Comparison of ENCODE assay signal across 26 mouse cellular contexts in the genomic region with DNA sequence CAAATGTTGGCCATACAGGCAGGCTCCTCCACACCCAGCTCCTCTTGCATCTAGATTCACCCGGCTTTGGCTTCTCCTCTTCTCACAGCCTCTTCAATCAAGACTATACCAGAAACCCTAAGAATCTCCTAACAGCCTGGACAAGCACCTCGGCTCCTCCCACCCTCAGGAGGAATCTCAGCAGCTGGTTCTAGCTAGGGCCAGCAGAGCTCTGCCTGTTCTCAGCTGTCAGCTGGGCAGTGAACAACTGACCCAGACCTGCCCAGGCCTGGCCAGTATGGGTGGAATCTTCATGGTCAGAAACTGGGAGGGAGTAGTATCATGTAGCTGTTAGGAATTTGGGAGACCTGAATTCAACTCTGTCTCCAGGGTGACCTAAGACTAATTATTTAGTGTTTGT. TPM values are rescaled to one million over a fixed set of nuclear protein-coding genes. Genes with fewer than 3 reads are reported as not detected.
DNase-seq lines count a peak whose midpoint lies in the region; ATAC-seq and TF ChIP-seq lines count a peak whose summit lies in the region.
"Had no signal": no experiment of that assay in that cellular context is flagged by ENCODE, and none has a peak within 500 bp of the region (broad histone marks: within the 10 kb centered on the region; RNA-seq: fewer than 3 reads in every experiment).

No protein-coding gene starts in this region.

- no peak overlapping the region for H3K9ac ChIP-seq in lung, postnatal 0 days (replicated peaks; ENCODE audit: low read depth)
- H3K9ac ChIP-seq: embryonic facial prominence, embryonic 12.5 days; hindbrain, embryonic 15.5 days; liver, embryonic 12.5 days; lung, embryonic 15.5 days had no signal

- TF ChIP-seq EP300 in lung, postnatal 0 days (IDR thresholded peaks at IDR 0.05), result no peak

- peak; percentile 32; the same call in 1 of the 2 replicates for ATAC-seq in lung, postnatal 0 days
- ATAC-seq: forebrain, embryonic 16.5 days; liver, embryonic 12.5 days had no signal

- TF ChIP-seq CTCF in lung, postnatal 0 days (IDR thresholded peaks at IDR 0.05), result no peak

- no peak overlapping the region for H3K4me3 ChIP-seq in heart, embryonic 10.5 days
- H3K4me3 ChIP-seq in lung, postnatal 0 days (ENCODE audit: low read depth, low read length), result no peak overlapping the region
- H3K4me3 ChIP-seq in myocyte, result peak overlapping the region; percentile 26
- H3K4me3 ChIP-seq: embryonic facial prominence, embryonic 12.5 days; hindbrain, embryonic 15.5 days; liver, embryonic 12.5 days; lung, embryonic 15.5 days had no signal

- no peaks in the 10 kb centered on the region for H3K79me2 ChIP-seq in myocyte (ENCODE audit: control insufficient read depth, insufficient read depth)

- H3ac ChIP-seq in myocyte (ENCODE audit: control insufficient read depth, insufficient read length), result no peak overlapping the region

- no peak for TF ChIP-seq POLR2A in myocyte (IDR thresholded peaks at IDR 0.05; ENCODE audit: insufficient read length, low read depth)

- H3K36me3 ChIP-seq in heart, embryonic 10.5 days, result no peaks in the 10 kb centered on the region; the same call in 1 of the 2 replicates
- H3K36me3 ChIP-seq in lung, postnatal 0 days (ENCODE audit: insufficient read depth, low read length), result no peaks in the 10 kb centered on the region
- H3K36me3 ChIP-seq in myocyte (ENCODE audit: control insufficient read depth, insufficient read depth), result no peaks in the 10 kb centered on the region
- H3K36me3 ChIP-seq: embryonic facial prominence, embryonic 12.5 days; liver, embryonic 12.5 days; lung, embryonic 15.5 days had no signal

- no peak overlapping the region for H3K4me2 ChIP-seq in lung, postnatal 0 days (replicated peaks; ENCODE audit: low read depth, low read length)
- H3K4me2 ChIP-seq in myocyte (ENCODE audit: low read depth), result peak overlapping the region; percentile 58
- H3K4me2 ChIP-seq: embryonic facial prominence, embryonic 12.5 days; hindbrain, embryonic 15.5 days; liver, embryonic 12.5 days; lung, embryonic 15.5 days had no signal

- no peak overlapping the region for H3K27ac ChIP-seq in heart, embryonic 10.5 days
- no peak overlapping the region for H3K27ac ChIP-seq in lung, postnatal 0 days (ENCODE audit: low read length)
- H3K27ac ChIP-seq: embryonic facial prominence, embryonic 12.5 days; hindbrain, embryonic 15.5 days; liver, embryonic 12.5 days; lung, embryonic 15.5 days had no signal

- peaks cover 11% of the 10 kb centered on the region for H3K4me1 ChIP-seq in heart, embryonic 10.5 days
- H3K4me1 ChIP-seq in lung, postnatal 0 days (ENCODE audit: insufficient read depth, low read depth, low read length), result peaks cover 5% of the 10 kb centered on the region; the same call in 1 of the 2 replicates
- H3K4me1 ChIP-seq: liver, embryonic 12.5 days had no signal

- peak; percentile 23 for DNase-seq in heart, postnatal 4 days
- no peak for DNase-seq in heart, embryonic 10.5 days (ENCODE audit: low spot score)
- no peak for DNase-seq in lung, postnatal 0 days (ENCODE audit: low spot score)
- DNase-seq in lung, postnatal 4 days, result no peak
- peak; percentile 57 for DNase-seq in gastrocnemius, adult 18-20 months (ENCODE audit: low spot score)
- no peak for DNase-seq in spleen, adult 18-20 months
- DNase-seq in left cerebral cortex, adult 9 months (ENCODE audit: low spot score in 2 of 2), result no peak
- DNase-seq: adrenal gland, postnatal 14 days; cerebellum, adult 2 months; kidney, adult 8-10 months; layer of hippocampus, postnatal 36 days; thymus, postnatal 14 days had no signal

- H3K9me3 ChIP-seq in heart, embryonic 10.5 days, result no peaks in the 10 kb centered on the region
- no peaks in the 10 kb centered on the region for H3K9me3 ChIP-seq in lung, postnatal 0 days (ENCODE audit: low read length)
- H3K9me3 ChIP-seq: embryonic facial prominence, embryonic 12.5 days; hindbrain, embryonic 15.5 days; liver, embryonic 12.5 days; lung, embryonic 15.5 days had no signal

- 39% methylated on average over 2 of the region's 2 CpGs for WGBS in heart, embryonic 10.5 days
- WGBS in lung, postnatal 0 days, result 49% methylated on average over 2 of the region's 2 CpGs

- no peaks in the 10 kb centered on the region for H3K27me3 ChIP-seq in heart, embryonic 10.5 days (ENCODE audit: insufficient read depth, poor library complexity, severe bottlenecking)
- H3K27me3 ChIP-seq in lung, postnatal 0 days (replicated peaks; ENCODE audit: insufficient read depth, low read length), result no peaks in the 10 kb centered on the region
- H3K27me3 ChIP-seq in myocyte (ENCODE audit: control insufficient read depth, insufficient read depth, insufficient read length), result no peaks in the 10 kb centered on the region
- H3K27me3 ChIP-seq: embryonic facial prominence, embryonic 12.5 days; hindbrain, embryonic 15.5 days; liver, embryonic 12.5 days; lung, embryonic 15.5 days had no signal

TF ChIP-seq in myocyte, 11 proteins besides CTCF, POLR2A, EP300 and RAD21:
- no peak for TF ChIP-seq REST (IDR thresholded peaks at IDR 0.05; ENCODE audit: insufficient read depth, insufficient read length)
- TF ChIP-seq MYOD1 (IDR thresholded peaks at IDR 0.05; ENCODE audit: control insufficient read depth in 1 of 3, insufficient read length in 2 of 3, low read depth in 2 of 3), result peak; percentile 79 to 97 (median 89)
- TF ChIP-seq USF1 (IDR thresholded peaks at IDR 0.05; ENCODE audit: low read depth), result no peak
- TF ChIP-seq E2F4 (IDR thresholded peaks at IDR 0.05; ENCODE audit: insufficient read depth), result no peak
- no peak for TF ChIP-seq POLR2AphosphoS2 (IDR thresholded peaks at IDR 0.05; ENCODE audit: insufficient read length, low read depth)
- TF ChIP-seq MAX (IDR thresholded peaks at IDR 0.05; ENCODE audit: low read depth), result no peak
- peak; percentile 87 for TF ChIP-seq TCF3 (IDR thresholded peaks at IDR 0.05; ENCODE audit: insufficient read length, low read depth)
- peak; percentile 90 to 100 (median 99) for TF ChIP-seq MYOG (IDR thresholded peaks at IDR 0.05; ENCODE audit: control insufficient read depth in 1 of 3, insufficient read depth in 1 of 3, insufficient read length in 2 of 3, low read depth in 2 of 3)
- TF ChIP-seq TCF12 (IDR thresholded peaks at IDR 0.05; ENCODE audit: insufficient read depth, poor library complexity, severe bottlenecking), result peak; percentile 95
- TF ChIP-seq SRF (IDR thresholded peaks at IDR 0.05; ENCODE audit: control insufficient read depth, insufficient read length, low read depth), result no peak
- no peak for TF ChIP-seq CEBPB (IDR thresholded peaks at IDR 0.05; ENCODE audit: insufficient read depth, poor library complexity, severe bottlenecking)

RNA-seq across cellular contexts. Expression of gene Olfr412, which starts 42.3 kb away (rescaled TPM):
- total RNA-seq in heart, postnatal 4 days (2021), result not detected
- not detected in 2 replicates for polyA plus RNA-seq in heart, embryonic 10.5 days (2016; fragmentation: Nextera tagmentation; extraction: Ambion mirVana)
- polyA plus RNA-seq in lung, postnatal 0 days (2015; fragmentation: Nextera tagmentation; extraction: Ambion mirVana), result not detected in 2 replicates
- not detected for total RNA-seq in gastrocnemius, adult 18-20 months (2021)
- not detected for polyA plus RNA-seq in myocyte (2012; fragmentation: generic; extraction: Trizol)
- total RNA-seq: adrenal gland, postnatal 14 days; ES-E14; layer of hippocampus, adult 18-20 months; layer of hippocampus, postnatal 36 days; left cerebral cortex, postnatal 36 days; megakaryocyte-erythroid progenitor cell, adult 5-6 weeks; midbrain, postnatal 0 days had no signal
- polyA plus RNA-seq: cerebellum, adult 2 months; embryonic facial prominence, embryonic 12.5 days; forebrain, embryonic 16.5 days; heart, embryonic 16.5 days; hindbrain, embryonic 15.5 days; liver, embryonic 12.5 days; lung, embryonic 15.5 days; midbrain, postnatal 0 days; neural tube, embryonic 11.5 days; stomach, embryonic 16.5 days had no signal

RNA-seq across cellular contexts. Expression of gene Olfr411, which starts 51.8 kb away (rescaled TPM):
- not detected for total RNA-seq in heart, postnatal 4 days (2021)
- not detected in 2 replicates for polyA plus RNA-seq in heart, embryonic 10.5 days (2016; fragmentation: Nextera tagmentation; extraction: Ambion mirVana)
- not detected in 2 replicates for polyA plus RNA-seq in lung, postnatal 0 days (2015; fragmentation: Nextera tagmentation; extraction: Ambion mirVana)
- total RNA-seq in gastrocnemius, adult 18-20 months (2021), result not detected
- not detected for polyA plus RNA-seq in myocyte (2012; fragmentation: generic; extraction: Trizol)
- total RNA-seq: adrenal gland, postnatal 14 days; ES-E14; layer of hippocampus, adult 18-20 months; layer of hippocampus, postnatal 36 days; left cerebral cortex, postnatal 36 days; megakaryocyte-erythroid progenitor cell, adult 5-6 weeks; midbrain, postnatal 0 days had no signal
- polyA plus RNA-seq: cerebellum, adult 2 months; embryonic facial prominence, embryonic 12.5 days; forebrain, embryonic 16.5 days; heart, embryonic 16.5 days; hindbrain, embryonic 15.5 days; liver, embryonic 12.5 days; lung, embryonic 15.5 days; midbrain, postnatal 0 days; neural tube, embryonic 11.5 days; stomach, embryonic 16.5 days had no signal

Comparison
In these comparisons a context has a peak if more than half of its experiments do, and no peak if none do; other contexts are left out.
1. DNase-seq: peak in heart, postnatal 4 days (single experiment) and gastrocnemius, adult 18-20 months (single experiment); none in heart, embryonic 10.5 days (single experiment), lung, postnatal 0 days (single experiment), lung, postnatal 4 days (0 of 2), spleen, adult 18-20 months (0 of 2) and left cerebral cortex, adult 9 months (0 of 2).